Mouse (Mus musculus) limb, embryonic 13.5 days (tissue): ENCODE measurements around the gene Ust. TPM values are rescaled to one million over a fixed set of nuclear protein-coding genes. Genes with fewer than 3 reads are reported as not detected.

Source experiments
- ATAC-seq: fragments of 200-750 bp; cut with Nextera tagmentation; 2 replicates; pipeline ENCODE4 v1.8.0; 2017; ENCODE audit warnings: low read depth, moderate number of reproducible peaks, moderate TSS enrichment; ENCODE audit not compliant: low FRiP score
- H3K27ac ChIP-seq: fragments of 300-500 bp; sonication (generic); 2 replicates; pipeline ENCODE4 v1.5.1; 2015; ENCODE audit warnings: inconsistent platforms, mild to moderate bottlenecking, moderate library complexity
- H3K27me3 ChIP-seq: fragments of 300-500 bp; sonication (generic); 2 replicates; pipeline ENCODE4 v1.6.1; 2015; ENCODE audit warnings: mild to moderate bottlenecking, inconsistent platforms
- H3K36me3 ChIP-seq: fragments of 300-500 bp; sonication (generic); 2 replicates; pipeline ENCODE4 v1.6.1; 2015; ENCODE audit warnings: inconsistent platforms, mild to moderate bottlenecking, moderate library complexity
- H3K4me1 ChIP-seq: fragments of 300-500 bp; sonication (generic); 2 replicates; pipeline ENCODE4 v1.6.1; 2015; ENCODE audit warnings: inconsistent platforms
- H3K4me2 ChIP-seq: fragments of 300-500 bp; sonication (generic); replicated peaks from 2 replicates; pipeline ENCODE4 v1.6.1; 2015; ENCODE audit warnings: inconsistent platforms, mild to moderate bottlenecking, moderate library complexity
- H3K4me3 ChIP-seq: fragments of 300-500 bp; sonication (generic); 2 replicates; pipeline ENCODE4 v1.5.1; 2015; ENCODE audit warnings: moderate library complexity, mild to moderate bottlenecking, inconsistent platforms
- H3K9ac ChIP-seq: fragments of 300-500 bp; sonication (generic); 2 replicates; pipeline ENCODE4 v1.6.1; 2015; ENCODE audit warnings: mild to moderate bottlenecking, inconsistent platforms
- H3K9me3 ChIP-seq: fragments of 300-500 bp; sonication (generic); 2 replicates; pipeline ENCODE4 v1.6.1; 2016; ENCODE audit warnings: inconsistent platforms
- WGBS: fragments of 180-500 bp; shearing (Covaris S2); methylation state at CpG from one replicate; pipeline ENCODE4 v1.1.7; 2015; 5-methylcytosine and 5-hydroxymethylcytosine counted together
- polyA plus RNA-seq: library from polyadenylated mRNA; unstranded; fragments of >200 nt; fragmentation: Nextera tagmentation; extraction: Ambion mirVana; gene quantifications from 2 replicates; pipeline ENCODE4 v1.2.1, GENCODE M21; 2015

The Ust gene
- polyA plus RNA-seq, 1 experiment from 2014 or later: 9.1 TPM

GRCm38 (mm10) chr10:8236780-8237571 is 281.6 kb downstream of the Ust start:
- H3K27ac ChIP-seq: no peak overlapping the region
- no peak overlapping the region for H3K4me3 ChIP-seq
- H3K9me3 ChIP-seq: no peaks in the 10 kb centered on the region
- WGBS: 81% methylated on average over 10 of the region's 10 CpGs
- no peak for ATAC-seq
- H3K27me3 ChIP-seq: no peaks in the 10 kb centered on the region
- no peak overlapping the region for H3K9ac ChIP-seq
- H3K36me3 ChIP-seq: no peaks in the 10 kb centered on the region
- H3K4me2 ChIP-seq: no peak overlapping the region
- H3K4me1 ChIP-seq: peaks cover 8% of the 10 kb centered on the region

GRCm38 (mm10) chr10:8233148-8233901 is 285.3 kb downstream of the Ust start:
- Histone ChIP-seq H3K27ac (no peak overlapping the region), H3K9me3 (no peaks in the 10 kb centered on the region), H3K4me2 (no peak overlapping the region), H3K4me1 (peaks cover 15% of the 10 kb centered on the region), H3K9ac (no peak overlapping the region), H3K4me3 (no peak overlapping the region), H3K36me3 (no peaks in the 10 kb centered on the region), H3K27me3 (no peaks in the 10 kb centered on the region)
- WGBS: 76% methylated on average over 8 of the region's 8 CpGs
- ATAC-seq: peak; percentile 24; the same call in 1 of the 2 replicates

- Histone ChIP-seq H3K36me3 (no peaks in the 10 kb centered on the region), H3K4me1 (peaks cover 18% of the 10 kb centered on the region), H3K27ac (no peak overlapping the region), H3K4me3 (no peak overlapping the region), H3K27me3 (no peaks in the 10 kb centered on the region), H3K9ac (no peak overlapping the region), H3K4me2 (no peak overlapping the region), H3K9me3 (no peaks in the 10 kb centered on the region)
- 83% methylated on average over 6 of the region's 6 CpGs for WGBS
- ATAC-seq: no peak
These were observed 286.1 kb downstream of the Ust start for GRCm38 (mm10) chr10:8232535-8232934.

GRCm38 (mm10) chr10:8228375-8228743 is 290.3 kb downstream of the Ust start:
- WGBS: 39% methylated on average over 3 of the region's 3 CpGs
- Histone ChIP-seq H3K27me3 (no peaks in the 10 kb centered on the region), H3K4me1 (peaks cover 29% of the 10 kb centered on the region), H3K27ac (no peak overlapping the region; the same call in 1 of the 2 replicates), H3K9ac (no peak overlapping the region), H3K4me3 (no peak overlapping the region), H3K4me2 (no peak overlapping the region), H3K36me3 (no peaks in the 10 kb centered on the region), H3K9me3 (no peaks in the 10 kb centered on the region)
- ATAC-seq: no peak

GRCm38 (mm10) chr10:8227705-8228374 is 290.8 kb downstream of the Ust start:
- Histone ChIP-seq H3K27me3 (no peaks in the 10 kb centered on the region), H3K4me2 (no peak overlapping the region), H3K9ac (no peak overlapping the region), H3K4me1 (peaks cover 26% of the 10 kb centered on the region), H3K36me3 (no peaks in the 10 kb centered on the region), H3K27ac (no peak overlapping the region; the same call in 1 of the 2 replicates), H3K9me3 (no peaks in the 10 kb centered on the region), H3K4me3 (no peak overlapping the region)
- WGBS: 31% methylated on average over 5 of the region's 5 CpGs
- 0 out of 2 replicates have a peak, but pooled peaks have one; percentile 41 for ATAC-seq

GRCm38 (mm10) chr10:8226650-8227049 is 292.0 kb downstream of the Ust start:
- Histone ChIP-seq H3K4me2 (no peak overlapping the region), H3K9me3 (no peaks in the 10 kb centered on the region), H3K27ac (no peak overlapping the region), H3K27me3 (no peaks in the 10 kb centered on the region), H3K4me3 (no peak overlapping the region), H3K9ac (no peak overlapping the region), H3K4me1 (peaks cover 21% of the 10 kb centered on the region), H3K36me3 (no peaks in the 10 kb centered on the region)
- 72% methylated on average over 3 of the region's 3 CpGs for WGBS
- ATAC-seq: no peak

GRCm38 (mm10) chr10:8224641-8225040 is 294.0 kb downstream of the Ust start:
- Histone ChIP-seq H3K4me2 (no peak overlapping the region), H3K27ac (no peak overlapping the region), H3K4me1 (peaks cover 21% of the 10 kb centered on the region), H3K4me3 (no peak overlapping the region), H3K9me3 (no peaks in the 10 kb centered on the region), H3K9ac (no peak overlapping the region), H3K36me3 (no peaks in the 10 kb centered on the region), H3K27me3 (no peaks in the 10 kb centered on the region)
- WGBS: 60% methylated on average over 2 of the region's 2 CpGs
- ATAC-seq: no peak

GRCm38 (mm10) chr10:8224046-8224445 is 294.6 kb downstream of the Ust start:
- WGBS: 14% methylated on average over 8 of the region's 8 CpGs
- Histone ChIP-seq H3K4me1 (peaks cover 21% of the 10 kb centered on the region), H3K4me3 (no peak overlapping the region), H3K27ac (no peak overlapping the region), H3K9ac (no peak overlapping the region), H3K27me3 (no peaks in the 10 kb centered on the region), H3K9me3 (no peaks in the 10 kb centered on the region), H3K36me3 (no peaks in the 10 kb centered on the region), H3K4me2 (no peak overlapping the region)
- ATAC-seq: peak; percentile 71

- Histone ChIP-seq H3K27ac (no peak overlapping the region), H3K36me3 (no peaks in the 10 kb centered on the region), H3K4me3 (no peak overlapping the region), H3K27me3 (no peaks in the 10 kb centered on the region), H3K9ac (no peak overlapping the region), H3K4me2 (no peak overlapping the region), H3K4me1 (peaks cover 34% of the 10 kb centered on the region), H3K9me3 (no peaks in the 10 kb centered on the region)
- WGBS: 37% methylated on average over 8 of the region's 8 CpGs
- no peak for ATAC-seq
These were observed 301.7 kb downstream of the Ust start for GRCm38 (mm10) chr10:8216946-8217345.

- Histone ChIP-seq H3K9me3 (no peaks in the 10 kb centered on the region), H3K27ac (no peak overlapping the region), H3K36me3 (no peaks in the 10 kb centered on the region), H3K4me1 (peaks cover 49% of the 10 kb centered on the region), H3K27me3 (no peaks in the 10 kb centered on the region), H3K4me2 (no peak overlapping the region), H3K4me3 (no peak overlapping the region), H3K9ac (no peak overlapping the region)
- no peak for ATAC-seq
- WGBS: 93% methylated on average over 3 of the region's 3 CpGs
These were observed 303.4 kb downstream of the Ust start for GRCm38 (mm10) chr10:8215181-8215580.

- no peak overlapping the region for H3K9ac ChIP-seq
- peak overlapping the region; percentile 40; the same call in 1 of the 2 replicates for H3K27ac ChIP-seq
- WGBS: 9% methylated on average over 16 of the region's 16 CpGs
- ATAC-seq: no peak
- no peaks in the 10 kb centered on the region for H3K36me3 ChIP-seq
- H3K4me1 ChIP-seq: peaks cover 57% of the 10 kb centered on the region
- no peaks in the 10 kb centered on the region for H3K9me3 ChIP-seq
- no peaks in the 10 kb centered on the region for H3K27me3 ChIP-seq
- H3K4me2 ChIP-seq: peak overlapping the region; percentile 42
- 0 out of 2 replicates have a peak overlapping the region, but pooled peaks have one; percentile 4 for H3K4me3 ChIP-seq
These were observed 304.7 kb downstream of the Ust start for GRCm38 (mm10) chr10:8213906-8214421.
